Mouse (Mus musculus) heart, embryonic 15.5 days (tissue): ENCODE measurements around the gene Aatk. TPM values are rescaled to one million over a fixed set of nuclear protein-coding genes. Genes with fewer than 3 reads are reported as not detected.

Source experiments
- ATAC-seq: fragments of 200-750 bp; cut with Nextera tagmentation; replicated peaks from 2 replicates; pipeline ENCODE4 v1.8.0; 2017; ENCODE audit warnings: low read depth, moderate TSS enrichment; ENCODE audit not compliant: insufficient number of reproducible peaks, insufficient read depth, low FRiP score
- H3K27ac ChIP-seq: fragments of 300-500 bp; sonication (generic); 2 replicates; pipeline ENCODE4 v1.5.1; 2015; ENCODE audit warnings: mild to moderate bottlenecking, inconsistent platforms
- H3K27me3 ChIP-seq: fragments of 300-500 bp; sonication (generic); 2 replicates; pipeline ENCODE4 v1.6.1; 2015; ENCODE audit warnings: inconsistent platforms
- H3K36me3 ChIP-seq: fragments of 300-500 bp; sonication (generic); 2 replicates; pipeline ENCODE4 v1.6.1; 2015; ENCODE audit warnings: mild to moderate bottlenecking, inconsistent platforms
- H3K4me1 ChIP-seq: fragments of 300-500 bp; sonication (generic); replicated peaks from 2 replicates; pipeline ENCODE4 v1.6.1; 2015; ENCODE audit warnings: inconsistent platforms
- H3K4me2 ChIP-seq: fragments of 300-500 bp; sonication (generic); 2 replicates; pipeline ENCODE4 v1.6.1; 2015; ENCODE audit warnings: inconsistent platforms, mild to moderate bottlenecking, moderate library complexity
- H3K4me3 ChIP-seq: fragments of 300-500 bp; sonication (generic); 2 replicates; pipeline ENCODE4 v1.5.1; 2015; ENCODE audit warnings: mild to moderate bottlenecking, inconsistent platforms
- H3K9ac ChIP-seq: fragments of 300-500 bp; sonication (generic); 2 replicates; pipeline ENCODE4 v1.6.1; 2015; ENCODE audit warnings: mild to moderate bottlenecking, inconsistent platforms
- H3K9me3 ChIP-seq: fragments of 300-500 bp; sonication (generic); replicated peaks from 2 replicates; pipeline ENCODE4 v1.6.1; 2016; ENCODE audit warnings: inconsistent platforms
- WGBS: fragments of 180-500 bp; shearing (Covaris S2); methylation state at CpG from one replicate; pipeline ENCODE4 v1.1.7; 2015; ENCODE audit warnings: mixed read lengths; 5-methylcytosine and 5-hydroxymethylcytosine counted together
- polyA plus RNA-seq: library from polyadenylated mRNA; unstranded; fragments of >200 nt; fragmentation: Nextera tagmentation; extraction: Ambion mirVana; gene quantifications from 2 replicates; pipeline ENCODE4 v1.2.1, GENCODE M21; 2015

Aatk gene
- polyA plus RNA-seq, 1 experiment from 2014 or later, result 0.68 TPM

DNA sequence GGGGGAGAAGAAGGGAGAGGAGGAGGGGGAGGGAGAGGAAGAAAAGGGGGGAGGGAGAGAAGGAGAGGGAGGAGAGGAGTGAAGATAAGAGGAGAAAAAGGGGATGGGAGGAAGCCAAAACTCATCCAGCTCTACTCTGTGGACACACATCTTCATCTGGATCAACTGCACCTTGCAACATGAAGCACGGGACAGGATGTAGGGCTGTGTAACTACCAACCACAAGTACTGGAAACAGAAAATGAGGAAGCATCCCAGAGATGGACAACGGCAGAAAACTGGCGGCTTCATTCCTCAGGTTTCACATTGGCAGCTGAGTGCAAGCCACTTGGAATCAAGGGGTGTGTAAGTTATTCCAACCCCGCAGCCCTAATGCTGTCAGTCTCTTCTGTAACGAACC, 12.2 kb downstream of the Aatk start:
- no peak for ATAC-seq
- no peaks in the 10 kb centered on the region for H3K27me3 ChIP-seq
- H3K36me3 ChIP-seq, result no peaks in the 10 kb centered on the region
- no peak overlapping the region for H3K4me3 ChIP-seq
- no peak overlapping the region for H3K27ac ChIP-seq
- no peak overlapping the region for H3K9ac ChIP-seq
- peaks cover 16% of the 10 kb centered on the region for H3K4me1 ChIP-seq
- WGBS, result 62% methylated on average over 5 of the region's 5 CpGs
- no peak overlapping the region for H3K4me2 ChIP-seq
- no peaks in the 10 kb centered on the region for H3K9me3 ChIP-seq

DNA sequence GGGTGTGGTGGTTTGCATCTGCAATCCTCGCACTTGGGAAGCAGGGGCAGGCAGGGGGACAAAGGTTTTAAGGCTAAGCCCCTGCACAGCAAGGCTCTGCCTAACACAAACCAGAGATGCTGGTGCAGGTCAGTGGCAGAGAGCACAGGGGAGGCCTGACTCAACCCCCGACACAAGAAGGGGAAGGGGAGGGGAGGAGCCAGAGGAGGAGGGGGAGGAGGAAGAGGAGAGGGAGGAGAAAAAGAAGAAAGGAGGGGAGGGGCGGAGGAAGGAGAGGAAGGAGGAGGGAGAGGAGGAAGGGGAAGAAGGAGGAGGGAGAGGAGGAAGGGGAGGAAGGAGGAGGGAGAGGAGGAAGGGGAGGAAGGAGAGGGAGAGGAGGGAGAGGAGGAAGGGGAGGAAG, 12.7 kb downstream of the Aatk start:
- peaks cover 13% of the 10 kb centered on the region for H3K4me1 ChIP-seq
- 48% methylated on average over 3 of the region's 3 CpGs for WGBS
- no peak overlapping the region for H3K9ac ChIP-seq
- H3K9me3 ChIP-seq, result no peaks in the 10 kb centered on the region
- no peaks in the 10 kb centered on the region for H3K27me3 ChIP-seq
- ATAC-seq, result no peak
- H3K4me3 ChIP-seq, result no peak overlapping the region
- H3K36me3 ChIP-seq, result no peaks in the 10 kb centered on the region
- H3K4me2 ChIP-seq, result no peak overlapping the region
- no peak overlapping the region for H3K27ac ChIP-seq

DNA sequence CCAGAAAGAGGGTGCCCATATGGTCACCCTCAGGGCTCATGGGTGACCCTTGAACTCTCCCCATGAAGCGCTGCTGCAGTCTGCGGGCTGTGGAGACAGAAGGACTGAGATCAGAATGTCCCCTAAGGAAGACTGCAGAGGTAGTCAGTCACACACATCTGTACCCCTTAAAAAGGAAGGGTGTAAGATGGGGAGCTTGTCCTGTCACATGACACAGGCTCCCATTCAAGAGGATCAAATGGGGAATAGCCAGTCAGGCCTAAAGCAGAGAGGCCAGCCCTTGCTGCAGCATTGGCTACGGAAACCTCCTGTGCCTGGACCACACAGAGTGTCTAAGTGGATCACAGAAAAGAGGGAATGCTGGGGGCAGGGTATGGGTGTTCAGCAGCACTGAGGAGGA, 13.5 kb downstream of the Aatk start:
- H3K36me3 ChIP-seq, result no peaks in the 10 kb centered on the region
- H3K9me3 ChIP-seq, result no peaks in the 10 kb centered on the region
- H3K9ac ChIP-seq, result no peak overlapping the region
- H3K4me2 ChIP-seq, result no peak overlapping the region
- no peak overlapping the region for H3K27ac ChIP-seq
- no peaks in the 10 kb centered on the region for H3K27me3 ChIP-seq
- peaks cover 8% of the 10 kb centered on the region; the same call in 1 of the 2 replicates for H3K4me1 ChIP-seq
- H3K4me3 ChIP-seq, result no peak overlapping the region
- ATAC-seq, result no peak
- WGBS, result 89% methylated on average over 3 of the region's 3 CpGs

- Histone ChIP-seq H3K27me3 (no peaks in the 10 kb centered on the region), H3K4me1 (peaks cover 8% of the 10 kb centered on the region; the same call in 1 of the 2 replicates), H3K4me2 (no peak overlapping the region), H3K9ac (no peak overlapping the region), H3K27ac (no peak overlapping the region), H3K4me3 (no peak overlapping the region), H3K36me3 (no peaks in the 10 kb centered on the region), H3K9me3 (no peaks in the 10 kb centered on the region)
- WGBS, result 51% methylated on average over 8 of the region's 8 CpGs
- ATAC-seq, result no peak
These were observed 14.9 kb downstream of the Aatk start for GRCm38 (mm10) chr11:120032052-120032451.

DNA sequence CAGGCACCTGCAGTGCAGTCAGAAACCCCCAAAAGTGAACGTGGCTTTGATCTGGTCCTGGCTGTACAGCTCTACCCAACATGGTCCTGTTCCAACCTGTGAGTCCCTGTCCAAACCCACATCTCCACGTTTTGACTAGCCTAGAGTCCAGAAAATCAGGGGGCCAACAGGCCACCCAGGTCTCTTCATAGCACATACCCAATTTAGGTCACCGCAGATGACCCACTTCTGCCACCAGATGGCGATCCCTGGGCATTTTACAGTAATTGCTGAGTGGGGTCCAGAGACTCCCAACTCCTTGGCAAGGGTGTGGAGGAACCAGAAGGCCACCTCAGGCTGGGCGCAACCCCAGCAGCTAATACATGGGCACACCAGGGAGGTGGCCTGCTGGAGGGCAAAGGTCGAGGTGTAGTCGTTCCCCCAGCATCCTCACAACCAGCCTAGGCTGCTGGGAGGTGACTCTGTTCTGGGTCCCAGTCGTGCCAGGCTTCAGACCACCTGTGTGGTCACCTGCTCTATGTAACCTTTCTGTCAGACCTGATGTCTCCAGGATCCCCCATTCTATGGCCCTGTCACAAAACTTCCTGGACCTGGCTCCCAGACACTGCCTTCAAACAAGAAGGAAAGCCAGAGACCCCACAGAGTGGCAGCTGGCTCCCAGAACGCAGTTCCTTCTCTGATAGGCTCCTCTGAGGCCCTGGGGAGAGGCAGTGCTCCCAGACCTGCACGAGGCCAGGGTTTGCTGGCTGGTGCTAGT, 16.6 kb downstream of the Aatk start:
- H3K4me1 ChIP-seq, result peaks cover 8% of the 10 kb centered on the region; the same call in 1 of the 2 replicates
- no peaks in the 10 kb centered on the region for H3K9me3 ChIP-seq
- no peak overlapping the region for H3K9ac ChIP-seq
- H3K4me3 ChIP-seq, result no peak overlapping the region
- ATAC-seq, result peak; percentile 11; the same call in 1 of the 2 replicates
- H3K4me2 ChIP-seq, result no peak overlapping the region
- H3K27ac ChIP-seq, result no peak overlapping the region
- WGBS, result 38% methylated on average over 10 of the region's 10 CpGs
- no peaks in the 10 kb centered on the region for H3K27me3 ChIP-seq
- no peaks in the 10 kb centered on the region for H3K36me3 ChIP-seq

DNA sequence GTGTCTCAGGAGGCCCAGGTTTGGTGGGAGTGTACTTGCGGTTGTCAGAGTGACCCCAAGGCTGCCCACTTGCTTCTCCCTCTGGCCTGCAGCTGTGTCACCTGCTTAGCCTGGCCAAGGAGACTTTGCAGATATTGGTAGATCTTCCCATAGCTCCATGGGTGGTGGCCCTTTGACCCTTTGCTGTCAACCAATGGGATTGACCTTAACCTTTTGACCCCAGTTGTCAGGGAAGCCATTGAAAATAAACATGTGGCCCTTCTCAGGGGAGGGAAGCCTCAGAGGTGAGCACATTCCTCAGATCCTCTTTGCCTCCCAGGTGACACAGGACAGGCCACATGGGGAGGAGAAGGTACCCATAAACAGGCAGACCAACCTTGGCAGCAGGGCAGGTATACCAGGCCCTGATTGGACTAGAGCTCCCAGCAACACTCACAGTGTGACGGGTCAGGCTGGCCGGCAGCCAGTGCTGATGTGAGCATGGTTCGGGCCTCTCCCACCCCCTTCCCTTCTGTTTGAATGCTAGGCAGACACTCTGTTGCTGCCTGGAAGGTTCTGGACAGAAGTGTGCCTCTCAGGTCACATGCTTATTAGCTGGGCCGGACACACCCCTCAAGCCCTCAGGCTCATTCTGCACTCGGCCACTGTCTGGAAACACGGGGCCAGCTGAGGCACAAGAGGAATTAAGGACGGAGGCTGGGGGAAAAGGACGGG, 17.4 kb downstream of the Aatk start:
- H3K27ac ChIP-seq, result no peak overlapping the region
- H3K36me3 ChIP-seq, result no peaks in the 10 kb centered on the region
- H3K9me3 ChIP-seq, result no peaks in the 10 kb centered on the region
- no peak overlapping the region for H3K9ac ChIP-seq
- no peak overlapping the region for H3K4me2 ChIP-seq
- no peak for ATAC-seq
- H3K4me3 ChIP-seq, result no peak overlapping the region
- H3K4me1 ChIP-seq, result peaks cover 8% of the 10 kb centered on the region; the same call in 1 of the 2 replicates
- H3K27me3 ChIP-seq, result no peaks in the 10 kb centered on the region
- 48% methylated on average over 9 of the region's 9 CpGs for WGBS

DNA sequence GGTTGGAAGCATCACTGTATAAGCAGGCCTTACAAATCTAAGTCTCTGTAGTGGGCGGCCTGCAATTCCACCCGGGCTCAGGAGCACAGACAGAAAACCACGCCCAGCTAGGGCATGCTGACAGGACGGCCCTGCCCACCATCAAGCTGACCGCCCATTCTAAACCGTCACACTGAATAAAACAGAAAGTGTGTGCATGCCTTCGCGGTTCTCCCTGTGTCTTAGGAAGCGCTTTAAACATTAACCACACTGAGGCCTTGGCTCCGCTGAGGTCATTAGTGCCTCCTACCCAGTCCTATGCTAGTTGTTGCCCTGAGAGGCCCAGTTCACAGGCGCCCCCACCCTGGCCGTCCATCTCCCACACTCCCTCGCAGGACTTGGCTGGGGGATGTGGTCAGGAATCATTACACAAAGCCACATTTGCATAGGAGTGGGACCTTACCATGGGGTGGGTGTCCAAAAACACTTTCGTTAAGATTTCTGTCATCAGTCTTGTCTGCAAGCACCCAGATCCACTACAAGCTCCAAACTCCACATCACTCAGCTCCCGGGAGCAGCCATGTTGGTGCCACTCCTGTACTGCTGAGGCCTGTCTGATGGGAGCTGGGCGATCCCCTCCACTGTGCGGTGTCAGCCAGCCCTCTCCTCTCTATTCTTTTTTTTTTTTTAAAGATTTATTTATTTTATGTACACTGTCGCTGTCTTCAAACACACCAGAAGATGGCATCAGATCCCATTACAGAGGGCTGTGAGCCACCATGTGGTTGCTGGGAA, 18.5 kb downstream of the Aatk start:
- H3K9me3 ChIP-seq, result no peaks in the 10 kb centered on the region
- no peaks in the 10 kb centered on the region for H3K36me3 ChIP-seq
- H3K4me1 ChIP-seq, result peaks cover 8% of the 10 kb centered on the region; the same call in 1 of the 2 replicates
- H3K27ac ChIP-seq, result no peak overlapping the region
- H3K27me3 ChIP-seq, result no peaks in the 10 kb centered on the region
- no peak overlapping the region for H3K4me3 ChIP-seq
- no peak overlapping the region for H3K4me2 ChIP-seq
- ATAC-seq, result no peak
- no peak overlapping the region for H3K9ac ChIP-seq
- 66% methylated on average over 18 of the region's 18 CpGs for WGBS

DNA sequence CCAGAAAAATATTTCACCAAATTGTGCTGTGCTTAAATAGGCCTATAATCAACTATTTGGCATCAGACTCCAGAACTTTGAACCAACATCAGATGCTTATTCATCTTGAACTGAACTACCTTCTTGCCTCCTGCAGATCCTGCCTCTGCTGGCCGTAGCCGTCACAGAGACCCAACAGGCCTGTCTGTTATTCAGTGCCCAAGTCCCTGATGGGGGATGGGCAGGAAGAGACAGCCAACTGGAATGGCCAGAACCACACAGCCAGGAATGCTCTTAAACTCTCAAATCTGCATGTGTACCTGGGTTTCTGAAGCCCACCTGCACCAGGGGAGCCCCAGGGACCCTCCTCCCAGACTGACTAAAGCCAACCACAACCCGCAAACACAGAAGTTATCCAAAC, 20.0 kb downstream of the Aatk start:
- WGBS, result 87% methylated on average over 3 of the region's 3 CpGs
- peaks cover 8% of the 10 kb centered on the region; the same call in 1 of the 2 replicates for H3K4me1 ChIP-seq
- no peak overlapping the region for H3K4me3 ChIP-seq
- no peak for ATAC-seq
- no peaks in the 10 kb centered on the region for H3K9me3 ChIP-seq
- no peaks in the 10 kb centered on the region for H3K27me3 ChIP-seq
- H3K36me3 ChIP-seq, result no peaks in the 10 kb centered on the region
- H3K27ac ChIP-seq, result no peak overlapping the region
- no peak overlapping the region for H3K4me2 ChIP-seq
- H3K9ac ChIP-seq, result no peak overlapping the region

DNA sequence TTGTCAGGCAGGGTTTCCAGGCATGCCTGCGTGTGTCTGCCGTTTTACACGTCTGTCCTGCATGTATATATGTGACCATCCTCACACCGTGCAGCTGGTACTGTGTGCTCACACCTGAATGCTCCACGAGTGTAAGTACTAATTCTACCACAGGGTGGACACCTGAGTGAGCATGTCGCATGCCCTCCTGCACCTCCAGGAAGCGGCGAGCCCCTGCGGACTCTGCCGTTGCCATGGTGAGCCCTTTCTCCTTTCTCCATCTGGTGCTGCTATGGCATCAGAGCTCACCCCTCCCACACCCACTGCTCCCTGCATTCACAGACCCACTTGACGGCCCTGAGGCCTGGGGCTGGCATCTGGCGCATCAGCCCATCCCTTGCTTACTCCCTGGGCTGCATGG, 24.1 kb downstream of the Aatk start:
- Histone ChIP-seq H3K4me2 (no peak overlapping the region), H3K36me3 (no peaks in the 10 kb centered on the region), H3K9me3 (no peaks in the 10 kb centered on the region), H3K27ac (no peak overlapping the region), H3K9ac (no peak overlapping the region), H3K4me1 (0 out of 2 replicates have a peak, but pooled peaks cover 2% of the 10 kb centered on the region), H3K4me3 (no peak overlapping the region), H3K27me3 (no peaks in the 10 kb centered on the region; the same call in 1 of the 2 replicates)
- WGBS, result 70% methylated on average over 12 of the region's 12 CpGs
- ATAC-seq, result no peak

DNA sequence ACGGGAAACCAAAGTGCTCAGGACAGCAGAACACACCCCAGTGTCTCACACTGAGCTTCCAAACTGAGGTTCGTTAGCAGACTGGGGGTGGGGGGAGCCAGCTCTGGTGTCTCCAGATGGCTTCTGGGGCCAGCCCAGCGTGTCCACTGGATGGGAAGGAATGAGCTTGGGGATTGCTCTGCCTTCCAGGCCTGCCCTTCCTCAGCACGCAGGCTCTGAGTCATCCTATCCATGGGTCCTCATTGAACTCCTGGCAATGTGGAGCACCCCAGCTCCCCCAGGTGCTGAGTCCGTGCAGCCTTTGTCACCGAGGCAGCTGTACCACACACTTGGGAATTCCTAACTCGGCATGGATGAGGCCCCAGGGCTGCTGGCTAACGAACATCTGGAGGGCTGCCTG, 24.8 kb downstream of the Aatk start:
- ATAC-seq, result no peak
- no peak overlapping the region for H3K27ac ChIP-seq
- no peak overlapping the region for H3K4me3 ChIP-seq
- H3K27me3 ChIP-seq, result no peaks in the 10 kb centered on the region; the same call in 1 of the 2 replicates
- no peak overlapping the region for H3K9ac ChIP-seq
- 56% methylated on average over 8 of the region's 8 CpGs for WGBS
- H3K4me1 ChIP-seq, result 0 out of 2 replicates have a peak, but pooled peaks cover 2% of the 10 kb centered on the region
- H3K36me3 ChIP-seq, result no peaks in the 10 kb centered on the region
- no peaks in the 10 kb centered on the region for H3K9me3 ChIP-seq
- no peak overlapping the region for H3K4me2 ChIP-seq

DNA sequence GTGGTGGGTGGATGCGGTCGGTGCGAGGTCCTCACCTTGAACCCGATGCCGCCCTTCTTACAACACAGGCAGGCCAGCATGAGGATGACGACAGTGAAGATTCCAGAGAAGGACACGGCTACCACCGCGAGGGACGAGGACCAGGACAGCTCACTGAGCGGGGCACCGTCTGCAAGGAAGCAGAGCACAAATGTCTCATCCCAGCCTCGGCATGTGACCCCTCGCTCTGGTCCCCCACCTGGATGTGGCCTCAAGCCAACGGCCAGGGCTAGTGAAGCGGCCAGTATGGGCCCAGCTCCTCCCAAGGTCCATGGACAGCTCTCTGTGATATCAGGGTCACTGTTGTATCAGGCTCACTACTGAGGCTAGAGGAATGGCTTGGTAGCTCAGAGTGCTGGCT, 25.6 kb downstream of the Aatk start:
- Histone ChIP-seq H3K4me2 (no peak overlapping the region), H3K4me3 (no peak overlapping the region), H3K9me3 (no peaks in the 10 kb centered on the region), H3K9ac (no peak overlapping the region), H3K4me1 (0 out of 2 replicates have a peak, but pooled peaks cover 2% of the 10 kb centered on the region), H3K27ac (no peak overlapping the region), H3K27me3 (no peaks in the 10 kb centered on the region; the same call in 1 of the 2 replicates), H3K36me3 (no peaks in the 10 kb centered on the region)
- WGBS, result 91% methylated on average over 16 of the region's 16 CpGs
- ATAC-seq, result no peak
